Mouse (Mus musculus) embryonic fibroblast, embryonic 13.5 days (primary cell): ENCODE data around the gene Treml4.

ENCODE experiments used
- CTCF ChIP-seq: IDR thresholded peaks from 2 replicates; pipeline ENCODE4 v1.5.1; 2011; ENCODE audit warnings: mild to moderate bottlenecking, control low read depth, low read length, moderate library complexity, borderline replicate concordance; ENCODE audit not compliant: insufficient read depth
- POLR2A ChIP-seq: IDR thresholded peaks from 2 replicates; pipeline ENCODE4 v1.6.1; 2011; ENCODE audit warnings: low read depth, mild to moderate bottlenecking, control low read depth, low read length, moderate library complexity

- TF ChIP-seq CTCF (no peak), POLR2A (no peak)
These were observed 54.6 kb downstream of the Treml4 start for GRCm38 (mm10) chr17:48318686-48319085.
